Mouse (Mus musculus) intestine, embryonic 15.5 days (tissue): ENCODE data around the gene Mroh9. TPM values are rescaled to one million over a fixed set of nuclear protein-coding genes. Genes with fewer than 3 reads are reported as not detected.

Experiments used
- ATAC-seq: fragments of 200-750 bp; cut with Nextera tagmentation; 2 replicates; pipeline ENCODE4 v1.8.0; 2017; ENCODE audit warnings: moderate TSS enrichment, moderate library complexity
- H3K27ac ChIP-seq: fragments of 300-500 bp; sonication (generic); 2 replicates; pipeline ENCODE4 v1.5.1; 2015; ENCODE audit warnings: mild to moderate bottlenecking, inconsistent platforms
- H3K27me3 ChIP-seq: fragments of 300-500 bp; sonication (generic); replicated peaks from 2 replicates; pipeline ENCODE4 v1.6.1; 2015; ENCODE audit warnings: inconsistent platforms
- H3K36me3 ChIP-seq: fragments of 300-500 bp; sonication (generic); 2 replicates; pipeline ENCODE4 v1.6.1; 2015; ENCODE audit warnings: inconsistent platforms
- H3K4me1 ChIP-seq: fragments of 300-500 bp; sonication (generic); replicated peaks from 2 replicates; pipeline ENCODE4 v1.6.1; 2015; ENCODE audit warnings: inconsistent platforms
- H3K4me2 ChIP-seq: fragments of 300-500 bp; sonication (generic); replicated peaks from 2 replicates; pipeline ENCODE4 v1.6.1; 2015; ENCODE audit warnings: mild to moderate bottlenecking, inconsistent platforms
- H3K4me3 ChIP-seq: fragments of 300-500 bp; sonication (generic); replicated peaks from 2 replicates; pipeline ENCODE4 v1.5.1; 2015; ENCODE audit warnings: inconsistent platforms
- H3K9ac ChIP-seq: fragments of 300-500 bp; sonication (generic); 2 replicates; pipeline ENCODE4 v1.6.1; 2015; ENCODE audit warnings: inconsistent platforms
- H3K9me3 ChIP-seq: fragments of 300-500 bp; sonication (generic); 2 replicates; pipeline ENCODE4 v1.6.1; 2016; ENCODE audit warnings: inconsistent platforms
- WGBS: fragments of 180-500 bp; shearing (Covaris S2); methylation state at CpG from one replicate; pipeline ENCODE4 v1.1.7; 2015; 5-methylcytosine and 5-hydroxymethylcytosine counted together
- polyA plus RNA-seq: library from polyadenylated mRNA; unstranded; fragments of >200 nt; fragmentation: Nextera tagmentation; extraction: Ambion mirVana; gene quantifications from 2 replicates; pipeline ENCODE4 v1.2.1, GENCODE M21; 2015

The Mroh9 gene
- polyA plus RNA-seq, 1 experiment from 2014 or later: not detected

- Histone ChIP-seq H3K9ac (no peak overlapping the region), H3K4me3 (no peak overlapping the region), H3K4me2 (no peak overlapping the region), H3K27ac (no peak overlapping the region), H3K4me1 (no peaks in the 10 kb centered on the region), H3K9me3 (no peaks in the 10 kb centered on the region), H3K27me3 (no peaks in the 10 kb centered on the region), H3K36me3 (no peaks in the 10 kb centered on the region)
- ATAC-seq: no peak
- 41% methylated on average over 2 of the region's 2 CpGs for WGBS
These were observed 28.1 kb downstream of the Mroh9 start for GRCm38 (mm10) chr1:163057363-163057762.

GRCm38 (mm10) chr1:163055629-163056028 lies 29.8 kb downstream of the Mroh9 start:
- ATAC-seq: no peak

GRCm38 (mm10) chr1:163023075-163023474 lies 62.4 kb downstream of the Mroh9 start:
- H3K9me3 ChIP-seq: no peaks in the 10 kb centered on the region
- no peak overlapping the region for H3K4me3 ChIP-seq
- H3K9ac ChIP-seq: no peak overlapping the region
- no peak overlapping the region for H3K4me2 ChIP-seq
- no peaks in the 10 kb centered on the region for H3K27me3 ChIP-seq
- H3K27ac ChIP-seq: no peak overlapping the region
- no peak for ATAC-seq
- H3K36me3 ChIP-seq: no peaks in the 10 kb centered on the region
- no peaks in the 10 kb centered on the region for H3K4me1 ChIP-seq

More at GRCm38 (mm10) chr1:163055629-163056028, 29.8 kb downstream of the Mroh9 start:
- H3K4me1 ChIP-seq: no peaks in the 10 kb centered on the region
- no peaks in the 10 kb centered on the region for H3K27me3 ChIP-seq
- H3K9me3 ChIP-seq: no peaks in the 10 kb centered on the region
- H3K4me3 ChIP-seq: no peak overlapping the region
- H3K27ac ChIP-seq: no peak overlapping the region
- H3K9ac ChIP-seq: no peak overlapping the region
- no peak overlapping the region for H3K4me2 ChIP-seq
- no peaks in the 10 kb centered on the region for H3K36me3 ChIP-seq

DNA sequence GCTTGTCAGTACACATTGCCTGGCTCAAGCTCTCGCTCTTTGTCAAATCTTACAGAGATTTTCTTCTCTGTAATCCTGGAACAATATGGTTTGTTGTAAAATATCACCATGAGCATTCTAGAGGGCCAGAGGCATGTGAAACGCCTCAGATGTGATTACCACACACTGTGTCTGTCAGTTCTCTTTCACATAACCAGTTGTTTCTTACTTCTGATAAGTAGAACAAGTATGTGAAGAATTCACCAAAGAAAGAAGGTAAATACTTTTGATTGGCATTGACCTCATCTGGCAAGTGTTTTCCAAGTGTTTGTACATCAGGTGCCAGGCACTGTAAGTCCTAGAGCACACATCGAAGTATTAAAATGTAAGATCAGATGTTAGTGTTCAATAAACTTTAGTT lies 76.2 kb downstream of the Mroh9 start:
- Histone ChIP-seq H3K27ac (no peak overlapping the region), H3K4me2 (no peak overlapping the region), H3K27me3 (no peaks in the 10 kb centered on the region), H3K9ac (no peak overlapping the region), H3K4me1 (no peaks in the 10 kb centered on the region), H3K4me3 (no peak overlapping the region), H3K9me3 (no peaks in the 10 kb centered on the region), H3K36me3 (no peaks in the 10 kb centered on the region)
- 65% methylated on average over 3 of the region's 3 CpGs for WGBS
- ATAC-seq: no peak

DNA sequence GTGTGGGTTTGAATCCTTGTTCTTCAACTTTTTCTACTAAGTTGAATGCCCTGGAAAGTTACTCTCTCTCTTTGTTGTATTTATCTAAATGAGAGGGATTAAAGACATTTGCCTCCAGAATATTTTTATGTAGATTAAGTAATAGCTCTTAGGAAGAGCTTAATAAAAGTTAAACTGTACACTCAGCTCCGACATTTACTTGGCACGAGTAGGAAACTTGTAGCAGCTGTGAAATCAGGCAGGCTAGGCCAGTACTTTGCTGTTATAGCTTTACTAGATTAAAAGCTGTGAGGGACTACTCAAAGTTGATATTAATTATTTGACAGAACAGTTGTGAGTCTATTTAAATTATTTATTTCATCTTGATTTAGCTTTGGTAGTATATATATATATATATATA lies 82.0 kb downstream of the Mroh9 start:
- ATAC-seq: no peak

GRCm38 (mm10) chr1:163001271-163001829 lies 84.1 kb downstream of the Mroh9 start:
- Histone ChIP-seq H3K9me3 (no peaks in the 10 kb centered on the region), H3K4me3 (no peak overlapping the region), H3K4me1 (no peaks in the 10 kb centered on the region), H3K27me3 (no peaks in the 10 kb centered on the region), H3K9ac (no peak overlapping the region), H3K4me2 (no peak overlapping the region), H3K36me3 (no peaks in the 10 kb centered on the region), H3K27ac (no peak overlapping the region)
- WGBS: 61% methylated on average over 4 of the region's 4 CpGs
- ATAC-seq: no peak

More for the DNA sequence above, 82.0 kb downstream of the Mroh9 start:
- H3K27ac ChIP-seq: no peak overlapping the region
- no peak overlapping the region for H3K4me2 ChIP-seq
- no peak overlapping the region for H3K9ac ChIP-seq
- no peaks in the 10 kb centered on the region for H3K36me3 ChIP-seq
- no peaks in the 10 kb centered on the region for H3K9me3 ChIP-seq
- no peaks in the 10 kb centered on the region for H3K4me1 ChIP-seq
- no peak overlapping the region for H3K4me3 ChIP-seq
- WGBS: 64% methylated on average over 2 of the region's 2 CpGs
- no peaks in the 10 kb centered on the region for H3K27me3 ChIP-seq

DNA sequence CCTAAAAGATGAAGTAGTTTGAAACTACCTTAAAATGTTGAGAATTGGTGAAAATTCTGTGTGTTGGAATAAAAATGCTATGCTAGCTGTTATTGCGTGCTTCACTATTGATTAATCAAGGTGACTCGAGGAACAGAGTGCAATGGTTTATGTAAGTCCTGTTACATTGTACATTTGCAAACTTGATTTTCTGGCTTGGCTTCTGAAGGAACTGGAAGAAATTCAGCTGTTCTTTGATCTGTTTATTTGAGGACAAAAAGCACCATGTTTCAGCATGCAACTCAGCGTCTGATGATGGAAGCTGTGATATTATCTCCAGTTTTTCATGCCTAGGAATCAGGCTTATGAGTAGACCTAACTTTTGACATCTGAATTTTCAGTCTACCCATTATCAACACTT lies 97.9 kb downstream of the Mroh9 start:
- no peaks in the 10 kb centered on the region for H3K36me3 ChIP-seq
- H3K4me1 ChIP-seq: no peaks in the 10 kb centered on the region
- WGBS: 64% methylated on average over 3 of the region's 3 CpGs
- H3K9ac ChIP-seq: no peak overlapping the region
- H3K4me2 ChIP-seq: no peak overlapping the region
- no peak overlapping the region for H3K27ac ChIP-seq
- H3K9me3 ChIP-seq: no peaks in the 10 kb centered on the region
- H3K4me3 ChIP-seq: no peak overlapping the region
- H3K27me3 ChIP-seq: no peaks in the 10 kb centered on the region
- ATAC-seq: no peak

- WGBS: 78% methylated on average over 1 of the region's 1 CpGs
- H3K9ac ChIP-seq: no peak overlapping the region
- ATAC-seq: no peak
- H3K9me3 ChIP-seq: no peaks in the 10 kb centered on the region
- H3K4me3 ChIP-seq: no peak overlapping the region
- no peaks in the 10 kb centered on the region for H3K4me1 ChIP-seq
- H3K4me2 ChIP-seq: no peak overlapping the region
- H3K27ac ChIP-seq: no peak overlapping the region
- no peaks in the 10 kb centered on the region for H3K36me3 ChIP-seq
- H3K27me3 ChIP-seq: no peaks in the 10 kb centered on the region
These were observed 98.7 kb downstream of the Mroh9 start for GRCm38 (mm10) chr1:162986777-162987176.

DNA sequence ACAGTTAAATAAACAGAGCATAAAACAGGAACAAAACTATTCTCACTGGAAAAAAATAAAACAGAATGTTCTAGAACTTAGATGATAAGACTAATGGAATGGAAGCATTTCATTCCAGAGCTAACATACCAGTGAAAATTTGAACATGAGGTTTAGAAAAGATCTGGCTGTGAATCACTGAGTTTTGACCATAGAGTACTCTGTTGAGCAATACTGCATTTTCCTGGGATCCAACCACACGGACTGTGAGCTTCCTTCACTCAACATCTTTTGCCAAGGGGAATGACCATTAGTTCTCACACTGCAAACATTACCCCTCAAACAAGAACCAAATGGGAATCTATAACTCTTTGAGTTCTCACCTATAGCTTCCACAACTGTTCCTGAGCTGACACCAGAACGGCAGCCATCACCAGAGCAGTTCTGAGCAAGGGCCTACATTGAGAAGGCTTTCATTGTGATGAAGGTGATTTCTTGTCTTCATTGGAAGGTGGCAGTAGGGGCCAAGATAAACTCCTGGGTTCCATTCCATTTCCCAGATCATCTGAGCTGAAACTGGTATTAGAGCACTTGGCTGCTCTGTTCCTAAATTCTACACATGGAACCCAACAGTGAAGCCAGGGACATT lies 99.2 kb downstream of the Mroh9 start:
- Histone ChIP-seq H3K9me3 (no peaks in the 10 kb centered on the region), H3K4me3 (no peak overlapping the region), H3K27ac (no peak overlapping the region), H3K9ac (no peak overlapping the region), H3K27me3 (no peaks in the 10 kb centered on the region), H3K4me2 (no peak overlapping the region), H3K36me3 (no peaks in the 10 kb centered on the region), H3K4me1 (no peaks in the 10 kb centered on the region)
- no peak for ATAC-seq
- 89% methylated on average over 2 of the region's 2 CpGs for WGBS

DNA sequence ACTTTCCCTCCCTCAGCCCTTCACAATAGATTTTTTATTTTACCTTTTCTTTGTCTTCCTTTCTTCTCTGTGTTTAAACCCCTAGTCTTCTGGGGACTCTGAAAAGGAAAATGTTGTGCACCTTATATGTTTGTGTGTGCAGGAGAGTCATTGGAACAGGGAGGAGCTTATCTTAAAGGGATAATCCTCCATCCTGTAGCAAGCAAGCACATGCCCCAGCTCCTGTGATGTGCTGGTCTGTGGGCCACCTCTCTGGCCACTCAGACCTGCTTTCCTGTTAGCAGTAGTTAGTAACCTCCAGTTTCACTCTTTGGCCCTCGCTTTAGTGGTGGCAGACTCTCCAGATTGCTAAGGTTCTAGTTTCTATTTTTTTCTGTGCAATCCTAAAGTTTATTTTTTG lies 101.0 kb downstream of the Mroh9 start, which contains the start of gene Fmo3:
Gene Fmo3 (minus strand): TSS at position 101 of the 400 bp plus-strand sequence.
- no peak within 1 kb of the TSS for H3K9ac ChIP-seq
- no peaks in the 10 kb centered on the region for H3K27me3 ChIP-seq
- no peak within 1 kb of the TSS for H3K4me2 ChIP-seq
- no peaks in the 10 kb centered on the region for H3K36me3 ChIP-seq
- H3K9me3 ChIP-seq: no peaks in the 10 kb centered on the region
- no peak within 1 kb of the TSS for H3K27ac ChIP-seq
- 85% methylated on average over 1 of the region's 1 CpGs for WGBS
- no peaks in the 10 kb centered on the region for H3K4me1 ChIP-seq
- H3K4me3 ChIP-seq: no peak within 1 kb of the TSS
- ATAC-seq: no peak

Other genes starting within 250 kb of the Mroh9 start
- 16.9 and 20.4 TPM in 2 replicates for gene Fmo1, start 219.1 kb downstream of the Mroh9 start, polyA plus RNA-seq
- gene Fmo2, start 186.9 kb downstream of the Mroh9 start, polyA plus RNA-seq: 2.5 and 2.9 TPM in 2 replicates
- not detected in 2 replicates for gene Fmo6, start 148.2 kb downstream of the Mroh9 start, polyA plus RNA-seq
- not detected in 2 replicates for gene Fmo3, start 101.1 kb downstream of the Mroh9 start, polyA plus RNA-seq
- gene Prrx1, start 228.0 kb upstream of the Mroh9 start, polyA plus RNA-seq: 5.0 and 6.2 TPM in 2 replicates